Mouse (Mus musculus) kidney, adult 18-20 months (tissue): ENCODE data around the gene Tube1.
"Not testable (repeated sequence)": the region's sequence is repeated elsewhere in the genome, so short reads cannot be mapped to it uniquely, and the experiment has no call there.

Source experiments
- DNase-seq: peaks from one replicate; pipeline ENCODE4 v3.0.0; 2021

Tube1 gene

DNA sequence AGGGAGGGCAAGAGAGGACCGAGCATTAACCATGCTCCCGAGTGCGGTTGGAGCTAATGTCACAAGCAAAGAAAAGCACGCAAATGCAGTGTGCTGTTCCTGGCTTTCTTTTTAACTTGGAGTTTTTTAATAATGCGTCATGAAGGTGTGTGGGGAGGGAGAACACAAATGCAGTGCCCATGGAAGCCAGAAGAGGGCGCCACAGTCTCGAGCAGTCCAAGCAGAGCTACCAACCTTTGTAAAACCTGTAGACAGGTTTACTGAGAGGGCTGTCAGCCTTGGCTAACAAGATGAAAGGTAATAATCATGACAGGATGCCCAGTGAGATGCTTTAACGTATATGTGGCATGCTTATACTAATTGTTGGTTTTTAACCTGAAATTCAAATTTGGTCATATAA, 36.4 kb downstream of the Tube1 start:
- DNase-seq: peak; percentile 71

DNA sequence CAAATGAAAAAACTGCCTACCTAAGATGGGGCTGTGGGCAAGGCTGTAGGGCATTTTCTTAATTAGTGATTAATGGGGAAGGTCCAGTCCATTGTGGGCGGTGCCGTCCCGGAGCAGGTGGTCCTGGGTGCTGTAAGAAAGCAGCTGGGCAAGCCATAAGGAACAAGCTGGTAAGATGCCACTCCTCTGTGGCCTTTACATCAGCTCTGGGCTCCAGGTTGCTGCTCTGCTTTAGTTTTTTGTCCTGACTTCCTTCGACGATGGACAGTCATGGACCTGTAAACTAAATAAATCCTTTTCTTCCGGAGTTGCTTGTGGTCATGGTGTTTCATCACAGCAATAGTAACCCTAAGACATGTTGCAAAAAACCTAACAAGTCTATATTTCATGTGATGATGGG, 36.9 kb downstream of the Tube1 start:
- no peak for DNase-seq

DNA sequence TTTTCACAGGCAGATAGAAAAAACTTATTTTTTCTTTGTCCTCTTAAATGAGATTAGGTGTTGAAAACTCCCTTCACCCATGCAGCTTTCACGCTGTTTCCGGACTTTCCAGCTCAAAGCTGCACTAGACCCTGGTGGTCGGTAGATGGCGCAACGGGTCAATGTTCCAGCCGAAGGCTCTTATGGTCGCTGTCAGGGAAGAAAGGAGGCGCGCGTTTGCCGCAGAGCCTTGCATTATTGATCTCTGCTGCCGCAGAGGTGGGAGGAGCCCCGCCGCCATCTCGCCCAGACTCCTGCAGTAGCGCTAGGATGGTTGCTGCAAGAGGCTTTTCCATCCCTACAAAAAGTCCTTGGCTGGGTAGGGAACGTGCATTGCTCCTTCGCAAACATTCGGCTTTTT, 37.4 kb downstream of the Tube1 start:
- peak; percentile 90 for DNase-seq

DNA sequence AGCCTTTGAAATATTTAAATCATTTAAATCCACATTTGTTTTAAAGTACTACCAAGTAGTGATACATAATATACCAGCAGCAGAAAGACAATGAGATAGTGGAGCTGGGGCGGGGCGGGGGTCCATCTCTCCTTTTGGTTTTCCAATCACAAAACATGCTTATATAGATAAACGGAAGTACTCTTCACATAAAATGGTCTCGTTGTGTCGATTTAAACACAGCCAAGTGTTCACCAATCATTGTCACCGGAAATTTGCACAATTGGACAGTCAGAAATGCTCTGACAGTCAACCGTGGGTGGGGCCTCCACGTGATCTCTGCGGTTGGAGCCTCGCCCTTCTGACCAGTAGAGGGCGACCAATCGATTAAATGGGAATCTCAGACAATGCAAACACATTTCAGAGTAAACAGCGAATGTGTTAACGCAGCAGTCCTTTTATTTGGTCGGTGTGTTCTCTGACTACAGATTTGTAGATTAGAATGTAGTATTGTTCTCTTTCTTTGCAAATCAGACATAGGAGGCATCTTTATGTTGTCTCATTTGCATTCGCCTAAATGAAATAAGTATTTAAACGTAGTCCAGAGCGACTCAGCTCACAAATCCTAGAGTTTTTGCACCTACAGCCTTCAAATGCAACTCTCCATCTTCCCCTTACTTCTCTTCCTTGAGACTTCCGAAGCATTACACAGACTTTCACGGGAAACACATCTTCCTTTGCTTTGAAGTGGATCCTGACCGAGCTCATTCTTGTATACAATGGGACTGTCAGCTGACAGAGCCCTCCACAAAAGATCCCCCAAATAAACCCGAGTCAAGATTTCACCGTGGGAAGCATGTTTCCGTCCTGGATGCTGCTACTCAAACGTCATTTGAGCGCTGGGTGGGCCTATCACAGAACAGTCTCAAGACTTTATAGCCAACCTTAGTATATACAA, 38.1 kb downstream of the Tube1 start:
- DNase-seq: peak; percentile 85

DNA sequence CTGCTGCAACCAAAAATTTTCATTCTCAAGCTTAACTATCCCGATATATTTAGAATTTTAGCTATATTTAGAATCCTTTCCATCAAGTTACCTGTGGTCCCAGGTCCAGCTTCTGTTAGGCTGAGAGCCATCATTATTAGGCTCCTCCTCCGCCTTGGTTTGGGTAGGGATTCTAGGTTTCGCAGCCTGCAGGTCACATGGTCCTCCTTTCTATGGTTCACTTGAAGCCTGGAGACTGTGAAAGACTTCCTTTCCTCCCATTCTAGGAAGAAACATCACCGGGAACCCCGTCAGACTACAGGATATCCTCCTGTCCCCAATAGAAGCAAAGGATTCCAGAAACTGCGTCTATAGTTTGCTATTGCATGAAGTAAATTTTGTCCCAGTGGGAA, 38.8 kb downstream of the Tube1 start:
- DNase-seq: peak; percentile 5

DNA sequence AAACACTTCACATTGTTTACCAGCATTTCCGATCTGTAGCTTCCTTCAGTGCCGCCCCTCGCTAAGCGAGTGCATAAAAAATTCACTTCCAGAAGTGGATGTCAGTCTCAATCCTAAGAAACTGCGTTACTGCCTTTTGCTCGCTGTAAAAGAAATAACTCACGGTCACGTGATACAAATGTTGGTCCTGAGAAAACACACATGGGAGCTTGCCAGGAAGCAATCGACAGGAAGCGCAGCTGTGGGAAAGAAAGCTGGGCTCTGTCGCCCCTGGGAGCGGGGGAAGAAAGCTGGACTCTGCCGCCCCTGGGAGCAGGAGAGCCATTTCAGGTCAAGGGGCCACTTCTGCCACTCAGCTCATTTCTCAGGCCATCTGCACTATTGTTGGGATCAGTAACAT, 39.3 kb downstream of the Tube1 start:
- DNase-seq: peak; percentile 27

DNA sequence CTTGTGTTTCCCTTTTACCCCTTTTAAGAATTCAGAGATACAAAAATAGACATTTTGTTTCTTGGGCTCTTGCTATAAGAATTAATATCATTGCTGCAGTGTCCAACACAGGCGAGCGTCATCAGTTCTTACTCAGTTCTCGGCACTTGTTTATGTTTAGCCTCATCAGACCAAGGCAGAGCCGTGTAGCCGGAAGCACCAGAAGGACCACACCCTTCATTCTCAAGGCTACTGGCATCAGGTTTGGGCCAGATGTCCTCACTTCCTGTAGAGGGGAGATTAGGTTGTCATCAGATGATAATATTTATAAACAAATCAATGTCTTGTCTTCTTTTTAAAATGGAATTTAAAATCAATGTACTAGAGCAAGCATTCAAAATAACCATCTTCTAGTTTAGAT, 43.2 kb downstream of the Tube1 start:
- no peak for DNase-seq

DNA sequence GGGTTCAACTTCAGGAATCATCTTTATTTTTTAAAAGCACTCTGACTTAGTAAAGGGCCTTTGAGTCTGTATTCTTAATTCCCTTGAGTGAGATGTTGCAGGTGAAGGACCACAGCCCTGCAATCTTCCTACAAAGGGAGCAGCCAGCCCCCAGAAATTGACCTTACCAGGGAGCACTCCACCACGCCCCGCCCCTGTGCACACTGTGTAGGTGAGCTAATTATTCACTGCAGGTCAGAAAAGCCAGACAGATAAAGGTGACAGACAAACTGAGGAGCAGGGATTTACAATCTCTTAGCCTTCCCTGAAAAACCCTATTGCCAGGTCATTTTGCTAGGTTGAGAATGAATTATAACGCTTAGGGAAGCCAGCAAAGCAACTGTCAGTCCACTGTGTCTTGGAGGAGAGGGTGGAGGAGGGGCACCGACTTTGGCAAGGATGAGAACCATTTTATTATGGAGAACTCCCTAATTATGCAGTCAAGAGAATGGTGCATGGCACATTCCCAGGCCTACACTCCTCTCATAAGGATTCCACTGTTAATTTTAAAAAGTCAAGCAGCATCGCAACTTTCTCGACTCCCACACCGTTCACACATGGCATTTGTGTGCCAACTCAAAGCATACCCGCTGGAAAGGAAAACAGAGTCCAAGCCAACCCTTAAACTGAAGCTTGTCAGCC, 51.2 kb downstream of the Tube1 start:
- DNase-seq: no peak

DNA sequence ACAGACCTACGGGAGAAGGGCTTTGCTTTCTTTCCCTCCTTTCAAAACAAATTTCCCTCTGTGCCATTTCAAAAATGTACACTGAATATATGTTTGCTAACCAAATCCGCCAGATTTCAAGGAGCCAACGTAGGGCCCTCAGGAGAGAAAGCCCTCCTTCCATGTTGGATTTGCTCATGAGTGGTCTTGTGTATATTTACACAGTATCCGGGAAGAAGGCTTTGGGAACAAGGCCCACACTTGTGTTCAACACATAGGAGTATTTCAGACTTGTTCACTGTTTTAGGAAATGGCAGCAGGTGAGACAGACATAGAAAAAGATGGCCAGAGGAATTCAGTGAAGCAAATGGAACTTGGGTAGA, 51.8 kb downstream of the Tube1 start:
- no peak for DNase-seq

DNA sequence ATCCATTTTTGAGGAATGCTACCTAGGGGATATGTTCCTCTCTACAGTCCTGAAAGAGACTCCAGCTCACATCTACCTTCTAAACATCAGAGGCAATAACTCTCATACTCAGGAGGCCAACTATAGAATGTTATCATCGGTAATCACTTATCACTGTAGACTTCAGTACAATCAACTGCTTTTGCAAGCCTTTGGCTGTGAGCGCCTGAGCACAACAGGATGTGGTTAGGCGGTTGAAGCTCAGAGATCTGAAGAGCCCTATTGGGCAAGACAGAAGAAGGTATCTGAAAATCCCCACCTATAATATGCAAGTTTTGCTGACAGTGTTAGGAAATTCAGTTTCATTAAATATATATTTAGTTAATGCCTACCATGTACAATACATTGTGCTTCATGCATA, 58.9 kb downstream of the Tube1 start:
- no peak for DNase-seq

DNA sequence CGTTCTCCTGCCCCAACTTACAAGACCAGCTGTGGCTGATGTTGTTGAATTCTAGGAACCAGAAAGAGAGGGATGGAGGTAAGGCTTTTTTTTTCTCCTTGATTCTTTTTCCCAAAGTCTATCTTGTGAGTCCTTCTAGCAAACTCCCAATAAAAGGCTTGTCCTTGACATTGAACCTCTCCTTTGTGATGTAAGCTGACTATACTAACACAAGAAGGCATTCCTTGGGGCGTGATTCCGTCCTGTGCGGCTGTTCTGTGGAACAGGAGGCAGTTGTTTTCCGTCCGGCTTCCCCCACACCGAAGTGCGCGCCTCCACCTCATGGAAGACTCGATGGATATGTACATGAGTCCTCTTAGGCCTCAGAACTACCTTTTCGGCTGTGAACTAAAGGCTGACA, 64.4 kb downstream of the Tube1 start:
- DNase-seq: not testable (repeated sequence)
